Mouse (Mus musculus): Measurements from ENCODE around the gene Wdr54. TPM values are rescaled to one million over a fixed set of nuclear protein-coding genes. Genes with fewer than 3 reads are reported as not detected.

Gene Wdr54
- polyA plus RNA-seq, 1 experiment from 2014 or later, result 15.6 TPM

- no peaks in the 10 kb centered on the region for H3K27me3 ChIP-seq (ENCODE audit: control insufficient read depth, insufficient read depth, low read length)
- H3K4me3 ChIP-seq (ENCODE audit: low read depth, low read length), result no peak overlapping the region
- no peaks in the 10 kb centered on the region for H3K36me3 ChIP-seq (ENCODE audit: control insufficient read depth, insufficient read depth, low read length)
- no peak for ATAC-seq (replicated peaks; ENCODE audit: low FRiP score)
- H3K9me3 ChIP-seq (ENCODE audit: control insufficient read depth, low read length), result no peaks in the 10 kb centered on the region
- DNase-seq (ENCODE audit: low spot score), result no peak
- H3K9ac ChIP-seq (ENCODE audit: low read length), result no peak overlapping the region
- H3K27ac ChIP-seq (ENCODE audit: low read depth, low read length), result no peak overlapping the region
- H3K4me2 ChIP-seq (ENCODE audit: low read depth, low read length, severe bottlenecking), result no peak overlapping the region
- 87% methylated on average over 6 of the region's 6 CpGs for WGBS
- H3K4me1 ChIP-seq (replicated peaks; ENCODE audit: control insufficient read depth, insufficient read depth, low read length), result peaks cover 7% of the 10 kb centered on the region
These were observed 24.4 kb upstream of the Wdr54 start for GRCm38 (mm10) chr6:83180605-83181004.

GRCm38 (mm10) chr6:83179390-83180117 is 23.4 kb upstream of the Wdr54 start:
- Histone ChIP-seq H3K9me3 (ENCODE audit: control insufficient read depth, low read length) (no peaks in the 10 kb centered on the region), H3K27ac (ENCODE audit: low read depth, low read length) (no peak overlapping the region), H3K9ac (ENCODE audit: low read length) (peak overlapping the region; percentile 42; the same call in 1 of the 2 replicates), H3K4me1 (replicated peaks; ENCODE audit: control insufficient read depth, insufficient read depth, low read length) (peaks cover 4% of the 10 kb centered on the region), H3K4me2 (ENCODE audit: low read depth, low read length, severe bottlenecking) (peak overlapping the region; percentile 54), H3K36me3 (ENCODE audit: control insufficient read depth, insufficient read depth, low read length) (no peaks in the 10 kb centered on the region), H3K27me3 (ENCODE audit: control insufficient read depth, insufficient read depth, low read length) (no peaks in the 10 kb centered on the region), H3K4me3 (ENCODE audit: low read depth, low read length) (peak overlapping the region; percentile 25)
- DNase-seq (ENCODE audit: low spot score), result peak; percentile 72
- peak; percentile 71 for ATAC-seq (replicated peaks; ENCODE audit: low FRiP score)
- 13% methylated on average over 12 of the region's 12 CpGs for WGBS

GRCm38 (mm10) chr6:83175996-83176395 is 19.8 kb upstream of the Wdr54 start:
- 91% methylated on average over 8 of the region's 8 CpGs for WGBS
- no peak overlapping the region for H3K4me3 ChIP-seq (ENCODE audit: low read depth, low read length)
- H3K9me3 ChIP-seq (ENCODE audit: control insufficient read depth, low read length), result no peaks in the 10 kb centered on the region
- no peak overlapping the region for H3K27ac ChIP-seq (ENCODE audit: low read depth, low read length)
- no peaks in the 10 kb centered on the region for H3K36me3 ChIP-seq (ENCODE audit: control insufficient read depth, insufficient read depth, low read length)
- no peaks in the 10 kb centered on the region for H3K27me3 ChIP-seq (ENCODE audit: control insufficient read depth, insufficient read depth, low read length)
- H3K9ac ChIP-seq (ENCODE audit: low read length), result no peak overlapping the region
- peaks cover 4% of the 10 kb centered on the region for H3K4me1 ChIP-seq (replicated peaks; ENCODE audit: control insufficient read depth, insufficient read depth, low read length)
- H3K4me2 ChIP-seq (ENCODE audit: low read depth, low read length, severe bottlenecking), result no peak overlapping the region
- ATAC-seq (replicated peaks; ENCODE audit: low FRiP score) (no peak), DNase-seq (ENCODE audit: low spot score) (no peak)

GRCm38 (mm10) chr6:83172240-83172920 is 16.2 kb upstream of the Wdr54 start:
- H3K36me3 ChIP-seq (ENCODE audit: control insufficient read depth, insufficient read depth, low read length), result no peaks in the 10 kb centered on the region
- no peak overlapping the region for H3K4me2 ChIP-seq (ENCODE audit: low read depth, low read length, severe bottlenecking)
- no peaks in the 10 kb centered on the region for H3K9me3 ChIP-seq (ENCODE audit: control insufficient read depth, low read length)
- no peak overlapping the region for H3K4me3 ChIP-seq (ENCODE audit: low read depth, low read length)
- no peak for DNase-seq (ENCODE audit: low spot score)
- H3K27me3 ChIP-seq (ENCODE audit: control insufficient read depth, insufficient read depth, low read length), result no peaks in the 10 kb centered on the region
- 60% methylated on average over 9 of the region's 9 CpGs for WGBS
- no peak overlapping the region for H3K27ac ChIP-seq (ENCODE audit: low read depth, low read length)
- no peaks in the 10 kb centered on the region for H3K4me1 ChIP-seq (replicated peaks; ENCODE audit: control insufficient read depth, insufficient read depth, low read length)
- ATAC-seq (replicated peaks; ENCODE audit: low FRiP score), result no peak
- no peak overlapping the region for H3K9ac ChIP-seq (ENCODE audit: low read length)

GRCm38 (mm10) chr6:83171063-83171462 is 14.9 kb upstream of the Wdr54 start:
- H3K27me3 ChIP-seq (ENCODE audit: control insufficient read depth, insufficient read depth, low read length), result no peaks in the 10 kb centered on the region
- DNase-seq (ENCODE audit: low spot score), result no peak
- WGBS, result 78% methylated on average over 5 of the region's 5 CpGs
- H3K9me3 ChIP-seq (ENCODE audit: control insufficient read depth, low read length), result no peaks in the 10 kb centered on the region
- no peak for ATAC-seq (replicated peaks; ENCODE audit: low FRiP score)
- no peak overlapping the region for H3K4me3 ChIP-seq (ENCODE audit: low read depth, low read length)
- H3K4me1 ChIP-seq (replicated peaks; ENCODE audit: control insufficient read depth, insufficient read depth, low read length), result no peaks in the 10 kb centered on the region
- no peak overlapping the region for H3K4me2 ChIP-seq (ENCODE audit: low read depth, low read length, severe bottlenecking)
- H3K9ac ChIP-seq (ENCODE audit: low read length), result no peak overlapping the region
- H3K36me3 ChIP-seq (ENCODE audit: control insufficient read depth, insufficient read depth, low read length), result no peaks in the 10 kb centered on the region
- no peak overlapping the region for H3K27ac ChIP-seq (ENCODE audit: low read depth, low read length)

- Histone ChIP-seq H3K4me1 (replicated peaks; ENCODE audit: control insufficient read depth, insufficient read depth, low read length) (peaks cover 4% of the 10 kb centered on the region; the same call in 1 of the 2 replicates), H3K27me3 (ENCODE audit: control insufficient read depth, insufficient read depth, low read length) (no peaks in the 10 kb centered on the region), H3K9me3 (ENCODE audit: control insufficient read depth, low read length) (no peaks in the 10 kb centered on the region), H3K4me3 (ENCODE audit: low read depth, low read length) (no peak overlapping the region), H3K27ac (ENCODE audit: low read depth, low read length) (no peak overlapping the region), H3K4me2 (ENCODE audit: low read depth, low read length, severe bottlenecking) (no peak overlapping the region), H3K9ac (ENCODE audit: low read length) (no peak overlapping the region), H3K36me3 (ENCODE audit: control insufficient read depth, insufficient read depth, low read length) (no peaks in the 10 kb centered on the region)
- WGBS, result 90% methylated on average over 5 of the region's 5 CpGs
- DNase-seq (ENCODE audit: low spot score), result no peak
- no peak for ATAC-seq (replicated peaks; ENCODE audit: low FRiP score)
These were observed 13.7 kb upstream of the Wdr54 start for GRCm38 (mm10) chr6:83169872-83170271.

GRCm38 (mm10) chr6:83166243-83166630 is 10.0 kb upstream of the Wdr54 start:
- Histone ChIP-seq H3K27ac (ENCODE audit: low read depth, low read length) (no peak overlapping the region), H3K9ac (ENCODE audit: low read length) (peak overlapping the region; percentile 83), H3K27me3 (ENCODE audit: control insufficient read depth, insufficient read depth, low read length) (peaks cover 18% of the 10 kb centered on the region), H3K9me3 (ENCODE audit: control insufficient read depth, low read length) (no peaks in the 10 kb centered on the region), H3K36me3 (ENCODE audit: control insufficient read depth, insufficient read depth, low read length) (no peaks in the 10 kb centered on the region), H3K4me2 (ENCODE audit: low read depth, low read length, severe bottlenecking) (peak overlapping the region; percentile 57), H3K4me1 (replicated peaks; ENCODE audit: control insufficient read depth, insufficient read depth, low read length) (peaks cover 14% of the 10 kb centered on the region; the same call in 1 of the 2 replicates), H3K4me3 (ENCODE audit: low read depth, low read length) (peak overlapping the region; percentile 87)
- under 1% methylated on average over 12 of the region's 12 CpGs for WGBS
- DNase-seq (ENCODE audit: low spot score) (no peak), ATAC-seq (replicated peaks; ENCODE audit: low FRiP score) (no peak)

- Histone ChIP-seq H3K4me3 (ENCODE audit: low read depth, low read length) (peak within 1 kb of the TSS; percentile 87), H3K9ac (ENCODE audit: low read length) (peak within 1 kb of the TSS; percentile 83), H3K4me1 (replicated peaks; ENCODE audit: control insufficient read depth, insufficient read depth, low read length) (peaks cover 14% of the 10 kb centered on the region; the same call in 1 of the 2 replicates), H3K9me3 (ENCODE audit: control insufficient read depth, low read length) (no peaks in the 10 kb centered on the region), H3K27me3 (ENCODE audit: control insufficient read depth, insufficient read depth, low read length) (peaks cover 23% of the 10 kb centered on the region), H3K27ac (ENCODE audit: low read depth, low read length) (peak within 1 kb of the TSS; percentile 63), H3K36me3 (ENCODE audit: control insufficient read depth, insufficient read depth, low read length) (no peaks in the 10 kb centered on the region), H3K4me2 (ENCODE audit: low read depth, low read length, severe bottlenecking) (peak within 1 kb of the TSS; percentile 57)
- DNase-seq (ENCODE audit: low spot score) (peak; percentile 96), ATAC-seq (replicated peaks; ENCODE audit: low FRiP score) (peak; percentile 86)
- under 1% methylated on average over 57 of the region's 58 CpGs for WGBS
These were observed 9.5 kb upstream of the Wdr54 start, which contains the start of gene Dctn1 for GRCm38 (mm10) chr6:83165607-83166242. Gene Dctn1 (plus strand): TSS chr6:83165920.

Measured in forebrain, embryonic 11.5 days (tissue).